Mouse (Mus musculus) liver, embryonic 14.5 days (tissue): ENCODE data around the gene Satb2.

Experiments used
- CTCF ChIP-seq: IDR thresholded peaks from 2 replicates; pipeline ENCODE4 v1.5.1; 2016; ENCODE audit warnings: antibody characterized with exemption, low read depth, control low read depth
- EP300 ChIP-seq: IDR thresholded peaks from 2 replicates; pipeline ENCODE4 v1.6.1; 2016; ENCODE audit warnings: antibody characterized with exemption, low read depth

DNA sequence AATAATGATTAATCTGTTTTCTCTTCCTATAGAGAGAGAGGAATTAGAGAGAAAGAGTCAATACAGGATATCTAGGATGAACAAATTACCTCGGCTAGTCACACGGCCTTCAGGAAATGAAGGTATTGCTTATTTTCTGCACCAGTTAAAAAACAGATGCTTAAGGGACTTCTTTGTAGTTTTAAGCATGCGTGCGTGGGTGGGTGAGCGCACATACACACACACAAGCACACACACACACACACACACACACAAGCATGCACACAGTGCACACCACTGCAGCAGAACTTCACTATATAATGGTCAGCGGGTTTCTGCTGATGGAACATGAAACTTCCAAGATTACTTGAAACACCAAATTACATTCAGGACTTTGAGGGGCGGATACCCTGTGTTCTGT, 14.0 kb downstream of the Satb2 start:
- no peak for TF ChIP-seq CTCF
- no peak for TF ChIP-seq EP300
